Mouse (Mus musculus) limb, embryonic 14.5 days (tissue): ENCODE measurements at regions not wholly inside any gene's neighbourhood (a gene's known extent, or its start where the extent isn't known, plus 50 kb on each side); places are given as distances from the start of the nearest gene placed in this dataset.
A peak's percentile ranks its signal among the peaks of the same experiment; 100 is the strongest.
"Not testable (repeated sequence)": the region's sequence is repeated elsewhere in the genome, so short reads cannot be mapped to it uniquely, and the experiment has no call there.

Experiments
- ATAC-seq: fragments of 200-750 bp; cut with Nextera tagmentation; 2 replicates; pipeline ENCODE4 v1.8.0; 2017; ENCODE audit warnings: low read depth, moderate number of reproducible peaks, moderate TSS enrichment; ENCODE audit not compliant: low FRiP score
- DNase-seq: peaks from one replicate; pipeline ENCODE4 v3.0.0-alpha.2; 2015; ENCODE audit warnings: low spot score
- H3K27ac ChIP-seq: fragments of 300-500 bp; sonication (generic); replicated peaks from 2 replicates; pipeline ENCODE4 v1.5.1; 2014; ENCODE audit warnings: low read depth, mild to moderate bottlenecking, low read length, moderate library complexity, mixed read lengths
- H3K27me3 ChIP-seq: fragments of 300-500 bp; sonication (generic); 2 replicates; pipeline ENCODE4 v1.6.1; 2014; ENCODE audit warnings: low read length, mixed read lengths; ENCODE audit not compliant: control insufficient read depth, insufficient read depth
- H3K36me3 ChIP-seq: fragments of 300-500 bp; sonication (generic); 2 replicates; pipeline ENCODE4 v1.6.1; 2014; ENCODE audit warnings: mild to moderate bottlenecking, low read length, moderate library complexity, mixed read lengths; ENCODE audit not compliant: control insufficient read depth, insufficient read depth
- H3K4me1 ChIP-seq: fragments of 300-500 bp; sonication (generic); 2 replicates; pipeline ENCODE4 v1.6.1; 2014; ENCODE audit warnings: antibody characterized with exemption, low read length, mixed read lengths; ENCODE audit not compliant: control insufficient read depth, insufficient read depth
- H3K4me2 ChIP-seq: fragments of 300-500 bp; sonication (generic); replicated peaks from 2 replicates; pipeline ENCODE4 v1.6.1; 2014; ENCODE audit warnings: low read depth, mild to moderate bottlenecking, low read length, moderate library complexity; ENCODE audit not compliant: severe bottlenecking
- H3K4me3 ChIP-seq: fragments of 300-500 bp; sonication (generic); replicated peaks from 2 replicates; pipeline ENCODE4 v1.5.1; 2014; ENCODE audit warnings: low read length
- H3K9ac ChIP-seq: fragments of 300-500 bp; sonication (generic); 2 replicates; pipeline ENCODE4 v1.6.1; 2014; ENCODE audit warnings: mild to moderate bottlenecking, low read depth, low read length, moderate library complexity; ENCODE audit not compliant: severe bottlenecking
- H3K9me3 ChIP-seq: fragments of 300-500 bp; sonication (generic); 2 replicates; pipeline ENCODE4 v1.6.1; 2016; ENCODE audit warnings: low read length; ENCODE audit not compliant: control insufficient read depth
- POLR2A ChIP-seq: fragments of 200-500 bp; IDR thresholded peaks from 2 replicates; pipeline ENCODE4 v1.8.0; 2012; ENCODE audit warnings: inconsistent platforms, mild to moderate bottlenecking, moderate library complexity, borderline replicate concordance; ENCODE audit not compliant: insufficient read depth, insufficient read length; ENCODE audit errors: extremely low read depth
- WGBS: fragments of 180-500 bp; shearing (Covaris S2); extraction: QIAGEN DNeasy Blood & Tissue Kit; methylation state at CpG from one replicate; pipeline ENCODE4 v1.1.7; 2014; 5-methylcytosine and 5-hydroxymethylcytosine counted together

GRCm38 (mm10) chr13:25609641-25610040 lies 339.3 kb upstream of the Nrsn1 start:
- H3K9me3 ChIP-seq = no peaks in the 10 kb centered on the region
- no peak for ATAC-seq
- H3K9ac ChIP-seq = no peak overlapping the region
- 42% methylated on average over 4 of the region's 4 CpGs for WGBS
- no peak overlapping the region for H3K4me3 ChIP-seq
- H3K4me2 ChIP-seq = no peak overlapping the region
- H3K4me1 ChIP-seq = no peaks in the 10 kb centered on the region; the same call in 1 of the 2 replicates
- no peaks in the 10 kb centered on the region for H3K27me3 ChIP-seq
- no peak overlapping the region for H3K27ac ChIP-seq
- H3K36me3 ChIP-seq = no peaks in the 10 kb centered on the region
- no peak for TF ChIP-seq POLR2A
- DNase-seq = peak; percentile 49

- WGBS = 22% methylated on average over 1 of the region's 1 CpGs
- H3K9ac ChIP-seq = no peak overlapping the region
- H3K4me1 ChIP-seq = no peaks in the 10 kb centered on the region; the same call in 1 of the 2 replicates
- no peak for TF ChIP-seq POLR2A
- H3K36me3 ChIP-seq = no peaks in the 10 kb centered on the region
- DNase-seq (no peak), ATAC-seq (no peak)
- no peak overlapping the region for H3K4me2 ChIP-seq
- no peaks in the 10 kb centered on the region for H3K9me3 ChIP-seq
- H3K4me3 ChIP-seq = no peak overlapping the region
- H3K27ac ChIP-seq = no peak overlapping the region
- no peaks in the 10 kb centered on the region for H3K27me3 ChIP-seq
Observed at GRCm38 (mm10) chr13:25609241-25609640, 338.9 kb upstream of the Nrsn1 start.

- DNase-seq = peak; percentile 12
- H3K9ac ChIP-seq, H3K27ac ChIP-seq, H3K4me3 ChIP-seq, H3K9me3 ChIP-seq, H3K4me2 ChIP-seq, H3K4me1 ChIP-seq, H3K27me3 ChIP-seq, ATAC-seq, H3K36me3 ChIP-seq: not testable (repeated sequence)
Observed at GRCm38 (mm10) chr13:25601351-25601750, 331.0 kb upstream of the Nrsn1 start.

GRCm38 (mm10) chr13:25594629-25595028 lies 324.3 kb upstream of the Nrsn1 start:
- Histone ChIP-seq H3K9me3 (no peaks in the 10 kb centered on the region), H3K4me1 (0 out of 2 replicates have a peak, but pooled peaks cover 2% of the 10 kb centered on the region), H3K27me3 (no peaks in the 10 kb centered on the region), H3K36me3 (no peaks in the 10 kb centered on the region), H3K4me3 (no peak overlapping the region), H3K27ac (no peak overlapping the region), H3K4me2 (no peak overlapping the region), H3K9ac (no peak overlapping the region)
- TF ChIP-seq POLR2A = no peak
- ATAC-seq = no peak
- 67% methylated on average over 3 of the region's 3 CpGs for WGBS
- no peak for DNase-seq

GRCm38 (mm10) chr13:25570641-25571040 lies 300.3 kb upstream of the Nrsn1 start:
- no peak overlapping the region for H3K9ac ChIP-seq
- TF ChIP-seq POLR2A = no peak
- no peak for ATAC-seq
- H3K36me3 ChIP-seq = no peaks in the 10 kb centered on the region
- 82% methylated on average over 5 of the region's 5 CpGs for WGBS
- H3K27ac ChIP-seq = no peak overlapping the region
- H3K9me3 ChIP-seq = no peaks in the 10 kb centered on the region
- DNase-seq = no peak
- H3K27me3 ChIP-seq = no peaks in the 10 kb centered on the region
- H3K4me3 ChIP-seq = no peak overlapping the region
- H3K4me2 ChIP-seq = no peak overlapping the region
- H3K4me1 ChIP-seq = no peaks in the 10 kb centered on the region

- Histone ChIP-seq H3K4me3 (no peak overlapping the region), H3K9ac (no peak overlapping the region), H3K27ac (no peak overlapping the region), H3K36me3 (no peaks in the 10 kb centered on the region), H3K27me3 (no peaks in the 10 kb centered on the region), H3K4me2 (no peak overlapping the region), H3K4me1 (no peaks in the 10 kb centered on the region), H3K9me3 (no peaks in the 10 kb centered on the region)
- DNase-seq (peak; percentile 84), ATAC-seq (no peak)
- TF ChIP-seq POLR2A = no peak
- WGBS = 0% methylated on average over 2 of the region's 2 CpGs
Observed at GRCm38 (mm10) chr13:25562746-25563145, 292.4 kb upstream of the Nrsn1 start.
